Mouse (Mus musculus) erythroblast, embryonic 14.5 days (primary cell): ENCODE measurements around the gene Tank. TPM values are rescaled to one million over a fixed set of nuclear protein-coding genes. Genes with fewer than 3 reads are reported as not detected.

Experiments
- H3K27me3 ChIP-seq: 2 replicates; pipeline ENCODE4 v1.6.1; 2012; ENCODE audit warnings: inconsistent platforms; ENCODE audit not compliant: control insufficient read depth
- H3K36me3 ChIP-seq: 2 replicates; pipeline ENCODE4 v1.6.1; 2012; ENCODE audit warnings: mild to moderate bottlenecking, inconsistent platforms; ENCODE audit not compliant: control insufficient read depth
- H3K4me1 ChIP-seq: 2 replicates; pipeline ENCODE4 v1.6.1; 2012; ENCODE audit warnings: inconsistent platforms; ENCODE audit not compliant: control insufficient read depth
- H3K4me3 ChIP-seq: replicated peaks from 2 replicates; pipeline ENCODE3; 2012; ENCODE audit warnings: moderate library complexity, mild to moderate bottlenecking, inconsistent platforms
- H3K9me3 ChIP-seq: 2 replicates; pipeline ENCODE4 v1.6.1; 2012; ENCODE audit warnings: low read length, inconsistent platforms, mixed read lengths; ENCODE audit not compliant: control insufficient read depth
- GATA1 ChIP-seq: IDR thresholded peaks from 2 replicates; pipeline ENCODE4 v1.6.1; 2012; ENCODE audit warnings: low read length, inconsistent platforms, mixed read lengths
- TAL1 ChIP-seq: IDR thresholded peaks from 3 replicates; pipeline ENCODE4 v1.6.1; 2012; ENCODE audit warnings: low read length, inconsistent platforms, mixed read lengths
- polyA plus RNA-seq: library from polyadenylated mRNA; stranded (reverse); fragments of >175 nt; gene quantifications from 2 replicates; pipeline ENCODE4 v1.2.3, GENCODE M21; 2012

Gene Tank
- polyA plus RNA-seq, 1 experiment = 0.81 TPM

GRCm38 (mm10) chr2:61555825-61556224, 22.6 kb upstream of the Tank start:
- Histone ChIP-seq H3K36me3 (no peaks in the 10 kb centered on the region), H3K4me3 (no peak overlapping the region), H3K9me3 (no peaks in the 10 kb centered on the region), H3K27me3 (no peaks in the 10 kb centered on the region), H3K4me1 (no peaks in the 10 kb centered on the region)
- TF ChIP-seq GATA1 (no peak), TAL1 (no peak)

GRCm38 (mm10) chr2:61556639-61557038, 21.7 kb upstream of the Tank start:
- Histone ChIP-seq H3K36me3 (no peaks in the 10 kb centered on the region), H3K9me3 (no peaks in the 10 kb centered on the region), H3K4me3 (no peak overlapping the region), H3K4me1 (no peaks in the 10 kb centered on the region), H3K27me3 (no peaks in the 10 kb centered on the region)
- TF ChIP-seq TAL1 (no peak), GATA1 (no peak)

GRCm38 (mm10) chr2:61557848-61558471, 20.4 kb upstream of the Tank start:
- H3K4me3 ChIP-seq = no peak overlapping the region
- TF ChIP-seq GATA1 = no peak
- no peak for TF ChIP-seq TAL1
- H3K4me1 ChIP-seq = no peaks in the 10 kb centered on the region
- H3K36me3 ChIP-seq = no peaks in the 10 kb centered on the region
- H3K27me3 ChIP-seq = no peaks in the 10 kb centered on the region
- no peaks in the 10 kb centered on the region for H3K9me3 ChIP-seq

GRCm38 (mm10) chr2:61561058-61561457, 17.3 kb upstream of the Tank start:
- no peak overlapping the region for H3K4me3 ChIP-seq
- H3K27me3 ChIP-seq = no peaks in the 10 kb centered on the region
- H3K9me3 ChIP-seq = no peaks in the 10 kb centered on the region
- H3K4me1 ChIP-seq = no peaks in the 10 kb centered on the region
- no peaks in the 10 kb centered on the region for H3K36me3 ChIP-seq
- TF ChIP-seq GATA1 (no peak), TAL1 (no peak)

GRCm38 (mm10) chr2:61563202-61563601, 15.2 kb upstream of the Tank start:
- H3K36me3 ChIP-seq = no peaks in the 10 kb centered on the region
- H3K9me3 ChIP-seq = no peaks in the 10 kb centered on the region
- no peaks in the 10 kb centered on the region for H3K4me1 ChIP-seq
- H3K4me3 ChIP-seq = no peak overlapping the region
- H3K27me3 ChIP-seq = no peaks in the 10 kb centered on the region
- TF ChIP-seq GATA1 (no peak), TAL1 (no peak)

- Histone ChIP-seq H3K36me3 (no peaks in the 10 kb centered on the region), H3K4me3 (no peak overlapping the region), H3K27me3 (no peaks in the 10 kb centered on the region), H3K4me1 (no peaks in the 10 kb centered on the region), H3K9me3 (no peaks in the 10 kb centered on the region)
- TF ChIP-seq TAL1 = no peak
- no peak for TF ChIP-seq GATA1
Measured at GRCm38 (mm10) chr2:61567045-61567783, 11.2 kb upstream of the Tank start.

GRCm38 (mm10) chr2:61569181-61569580, 9.2 kb upstream of the Tank start:
- TF ChIP-seq TAL1 (no peak), GATA1 (no peak)
- H3K27me3 ChIP-seq = no peaks in the 10 kb centered on the region

GRCm38 (mm10) chr2:61571343-61571955, 6.9 kb upstream of the Tank start:
- Histone ChIP-seq H3K9me3 (no peaks in the 10 kb centered on the region), H3K4me3 (no peak overlapping the region), H3K36me3 (no peaks in the 10 kb centered on the region), H3K4me1 (no peaks in the 10 kb centered on the region), H3K27me3 (no peaks in the 10 kb centered on the region)
- TF ChIP-seq TAL1 (no peak), GATA1 (no peak)

More at GRCm38 (mm10) chr2:61569181-61569580, 9.2 kb upstream of the Tank start:
- H3K4me1 ChIP-seq = no peaks in the 10 kb centered on the region
- H3K36me3 ChIP-seq = no peaks in the 10 kb centered on the region
- no peak overlapping the region for H3K4me3 ChIP-seq
- no peaks in the 10 kb centered on the region for H3K9me3 ChIP-seq

- Histone ChIP-seq H3K9me3 (no peaks in the 10 kb centered on the region), H3K36me3 (no peaks in the 10 kb centered on the region), H3K4me1 (no peaks in the 10 kb centered on the region), H3K4me3 (no peak overlapping the region), H3K27me3 (no peaks in the 10 kb centered on the region)
- TF ChIP-seq TAL1 = no peak
- no peak for TF ChIP-seq GATA1
Measured at GRCm38 (mm10) chr2:61576497-61576896, 1.9 kb upstream of the Tank start.
